Mouse (Mus musculus): ENCODE measurements around the gene Klhdc1. TPM values are rescaled to one million over a fixed set of nuclear protein-coding genes. Genes with fewer than 3 reads are reported as not detected.

Gene Klhdc1
- total RNA-seq (2021): 10 to 100 TPM; 12.4 to 13.7 TPM
- long read RNA-seq, experiment 1, transcript Klhdc1-201 (13 exons, 2,620 nt): major isoform, 8 of 21 reads
- long read RNA-seq, experiment 1, partial matches to known transcripts: 2 of 21 reads
- long read RNA-seq, experiment 1, other reads (novel, unspliced or antisense): 8 of 21 reads
- long read RNA-seq, experiment 2, transcript Klhdc1-201 (13 exons, 2,620 nt): major isoform, 12 of 25 reads
- long read RNA-seq, experiment 2, partial matches to known transcripts: 1 of 25 reads
- long read RNA-seq, experiment 2, other reads (novel, unspliced or antisense): 8 of 25 reads

DNA sequence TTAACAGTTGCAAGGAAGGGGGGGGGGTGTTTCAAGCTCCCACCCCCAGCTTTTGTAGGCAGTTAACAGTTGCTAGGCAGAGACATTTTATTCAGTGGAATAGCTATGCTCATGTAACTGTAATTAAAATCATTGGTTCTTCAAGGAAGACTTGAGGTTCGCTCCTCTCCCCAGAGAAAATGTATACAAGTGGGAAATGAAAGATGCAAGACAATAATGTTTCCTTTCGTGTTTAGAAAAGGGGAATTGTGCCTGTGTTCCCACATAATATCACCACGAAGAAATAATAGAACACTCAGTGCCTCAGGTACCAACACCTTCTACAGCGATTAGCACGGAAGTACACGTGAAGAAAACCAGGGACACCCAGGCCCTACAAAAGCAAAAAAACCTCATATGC, at the start of gene Klhdc1:
TSS of gene Klhdc1 (plus strand) at position 301 of the 400 bp plus-strand sequence.
- DNase-seq (ENCODE audit: low spot score in 2 of 2): no peak

GRCm38 (mm10) chr12:69191396-69191795, 49.6 kb upstream of the Klhdc1 start:
- DNase-seq (ENCODE audit: low spot score in 2 of 2): no peak

GRCm38 (mm10) chr12:69192637-69193036, 48.3 kb upstream of the Klhdc1 start:
- no peak for DNase-seq (ENCODE audit: low spot score in 2 of 2)

GRCm38 (mm10) chr12:69196444-69197377, 44.3 kb upstream of the Klhdc1 start, which contains the start of gene Gm49383:
Gene Gm49383 (minus strand): TSS chr12:69197104.
- peak; percentile 64 to 66 for DNase-seq (ENCODE audit: low spot score in 2 of 2)

DNA sequence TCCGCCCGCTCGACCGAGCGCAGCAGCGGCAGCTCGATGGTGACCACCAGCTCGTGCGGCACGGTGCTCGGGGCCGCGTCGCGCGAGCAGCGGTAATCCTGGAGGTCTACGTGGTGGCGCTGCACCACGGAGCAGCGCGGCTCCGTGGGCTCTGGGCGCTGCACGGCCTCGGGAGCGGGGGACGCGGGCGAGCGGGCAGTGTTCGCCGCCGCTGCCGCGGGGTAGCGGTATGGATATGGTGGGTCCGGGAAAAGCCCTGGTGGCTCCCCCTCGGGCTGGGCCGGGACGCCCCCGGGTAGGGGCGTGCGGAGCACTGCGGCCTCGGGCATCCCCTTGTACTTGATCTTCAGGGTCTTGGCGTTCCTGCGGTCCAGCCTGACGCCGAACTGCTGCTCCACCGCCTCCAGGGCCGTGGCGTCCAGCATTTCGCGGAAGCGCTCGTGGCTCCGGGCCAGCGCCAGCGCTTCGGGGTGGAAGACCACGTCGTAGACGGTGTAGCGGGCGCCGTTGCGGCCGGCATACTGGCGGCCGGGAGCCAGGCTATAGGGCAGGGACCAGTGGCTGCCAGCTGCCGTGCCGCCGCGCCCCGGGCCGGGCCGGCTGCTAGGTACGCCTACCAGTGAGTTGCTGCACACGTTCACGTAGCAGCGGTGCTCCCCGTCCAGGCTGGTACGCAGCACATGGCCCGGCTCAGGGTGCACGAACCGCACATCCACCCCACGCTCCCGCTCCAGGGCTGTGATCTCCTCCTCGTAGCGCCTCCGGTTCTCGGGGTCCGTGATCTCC, 43.4 kb upstream of the Klhdc1 start:
- peak; percentile 40 to 43 for DNase-seq (ENCODE audit: low spot score in 2 of 2)

GRCm38 (mm10) chr12:69198164-69198535, 42.8 kb upstream of the Klhdc1 start, which contains the start of gene Dnaaf2:
Gene Dnaaf2 (minus strand): TSS chr12:69198429.
- peak; percentile 61 to 69 for DNase-seq (ENCODE audit: low spot score in 2 of 2)

GRCm38 (mm10) chr12:69198985-69199384, 42.0 kb upstream of the Klhdc1 start:
- no peak for DNase-seq (ENCODE audit: low spot score in 2 of 2)

DNA sequence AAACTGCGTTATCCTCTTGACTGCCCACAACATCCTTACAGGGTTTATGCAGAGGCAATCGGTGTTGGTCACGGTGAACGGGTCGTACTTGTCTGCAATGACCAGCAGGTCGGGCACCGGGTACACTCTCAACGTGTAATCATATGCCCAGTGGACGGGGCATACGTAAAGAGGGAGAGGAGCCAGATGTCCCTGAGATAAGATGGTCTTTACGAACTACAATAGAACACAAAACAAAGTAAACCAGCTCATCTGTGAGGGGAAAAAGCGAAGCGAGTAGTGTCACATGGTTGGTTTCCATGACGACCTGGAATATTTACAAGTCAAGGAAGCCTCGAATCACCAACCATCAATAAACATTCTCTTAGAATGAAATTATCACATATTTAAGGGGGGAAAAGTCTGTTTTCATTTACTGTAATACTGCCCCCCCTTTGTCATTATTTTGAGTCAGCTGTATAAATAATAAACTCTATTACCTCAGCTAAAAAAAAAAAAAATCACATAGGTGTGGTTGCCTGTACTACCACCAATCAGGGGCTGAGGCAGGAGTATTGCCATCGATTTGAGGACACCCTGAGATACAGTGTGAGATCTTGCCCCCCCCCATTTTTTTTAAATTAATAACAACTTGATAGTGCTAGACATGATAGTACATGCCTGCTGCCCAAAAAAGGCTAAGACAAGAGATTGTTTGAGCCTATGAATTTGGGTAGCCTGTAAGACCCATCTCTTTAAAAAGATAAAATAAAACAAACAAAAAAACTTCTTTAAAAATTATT, 36.7 kb upstream of the Klhdc1 start, which contains the start of gene Gm49384:
TSS of gene Gm49384 (minus strand) at position 216 of the 782 bp plus-strand sequence.
- DNase-seq (ENCODE audit: low spot score in 2 of 2): peak in 1 of 2 experiments; percentile 40

DNA sequence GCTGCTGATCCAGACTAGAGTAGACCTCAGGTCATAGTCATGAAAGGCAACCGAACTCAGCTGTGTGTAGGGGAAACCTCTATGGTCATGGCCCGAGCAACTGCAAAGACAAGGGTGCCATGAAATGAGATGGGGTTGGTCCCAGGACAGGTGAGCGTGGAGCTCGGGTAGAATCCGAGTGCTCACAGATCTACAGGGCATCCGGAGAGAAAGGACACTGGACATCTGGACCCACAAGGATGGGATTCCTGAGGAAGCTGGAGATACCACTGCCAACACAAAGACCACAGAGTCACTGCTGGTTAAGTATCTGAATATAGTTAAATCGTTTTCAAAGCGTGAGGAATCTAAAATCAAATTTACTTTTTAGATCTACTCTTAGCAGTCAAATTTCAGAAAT, 33.6 kb upstream of the Klhdc1 start:
- no peak for DNase-seq (ENCODE audit: low spot score in 2 of 2)

DNA sequence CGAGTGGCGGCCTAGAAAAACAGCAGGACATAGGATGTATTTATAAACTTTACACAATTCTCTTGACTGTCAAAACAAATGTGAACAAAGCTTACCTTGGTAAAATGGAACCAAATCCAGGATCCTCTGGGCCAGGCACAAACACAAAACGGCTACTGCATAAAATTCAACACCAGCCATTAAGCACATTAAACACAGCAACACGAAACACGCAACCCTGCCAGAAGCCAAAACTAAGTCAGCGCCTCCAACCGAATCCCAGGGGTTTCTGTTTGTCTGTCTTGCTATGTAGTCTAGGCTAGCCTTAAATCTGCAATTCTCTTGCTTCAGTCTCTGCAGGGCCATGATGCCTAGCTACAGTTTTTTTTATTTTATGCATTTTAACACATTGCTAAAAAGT, 33.0 kb upstream of the Klhdc1 start:
- DNase-seq (ENCODE audit: low spot score in 2 of 2): no peak

DNA sequence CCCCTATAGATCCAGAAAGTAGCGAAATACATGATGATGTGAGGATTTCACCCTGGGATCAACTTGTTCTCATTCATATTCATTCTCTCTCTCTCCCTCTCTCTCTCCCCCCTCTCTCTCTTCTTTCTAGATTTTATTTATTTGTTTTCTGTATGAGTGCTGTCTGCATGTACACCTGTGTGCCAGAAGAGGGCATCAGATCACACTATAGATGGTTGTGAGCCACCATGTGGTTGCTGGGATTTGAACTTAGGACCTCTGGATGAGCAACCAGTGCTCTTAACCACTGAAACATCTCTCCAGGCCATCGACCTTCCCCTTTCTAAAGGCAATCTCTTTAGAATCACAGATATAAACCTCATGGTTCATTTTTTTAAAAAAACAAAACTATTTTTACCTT, 32.5 kb upstream of the Klhdc1 start:
- DNase-seq (ENCODE audit: low spot score in 2 of 2): no peak

GRCm38 (mm10) chr12:69210056-69210979, 30.7 kb upstream of the Klhdc1 start:
- no peak for DNase-seq (ENCODE audit: low spot score in 2 of 2)

GRCm38 (mm10) chr12:69211057-69211456, 29.9 kb upstream of the Klhdc1 start:
- peak in 1 of 2 experiments; percentile 26 for DNase-seq (ENCODE audit: low spot score in 2 of 2)

DNA sequence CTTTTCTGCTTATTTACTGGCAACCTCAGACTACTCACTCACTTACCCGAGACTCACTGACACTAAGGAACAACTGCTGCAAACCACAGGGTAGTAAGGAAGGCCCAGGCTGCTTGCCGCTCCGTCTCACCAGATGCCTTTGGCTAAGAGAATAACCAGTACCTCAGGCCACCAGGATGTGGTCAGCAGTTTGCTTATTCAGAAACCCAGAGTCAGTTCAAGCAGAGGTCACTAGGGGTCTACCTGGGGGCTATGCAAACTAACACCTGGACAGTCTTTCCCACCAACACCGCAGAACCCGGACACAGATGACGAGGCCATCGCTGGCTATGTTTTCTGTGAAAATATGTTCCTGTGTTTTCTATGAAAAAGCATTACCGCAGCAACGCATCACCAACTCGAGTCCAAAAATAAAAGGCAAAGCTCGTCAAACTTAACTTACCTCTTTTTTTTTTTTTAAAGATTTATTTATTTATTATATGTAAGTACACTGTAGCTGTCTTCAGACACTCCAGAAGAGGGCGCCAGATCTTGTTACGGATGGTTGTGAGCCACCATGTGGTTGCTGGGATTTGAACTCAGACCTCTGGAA, 27.7 kb upstream of the Klhdc1 start:
- no peak for DNase-seq (ENCODE audit: low spot score in 2 of 2)

DNA sequence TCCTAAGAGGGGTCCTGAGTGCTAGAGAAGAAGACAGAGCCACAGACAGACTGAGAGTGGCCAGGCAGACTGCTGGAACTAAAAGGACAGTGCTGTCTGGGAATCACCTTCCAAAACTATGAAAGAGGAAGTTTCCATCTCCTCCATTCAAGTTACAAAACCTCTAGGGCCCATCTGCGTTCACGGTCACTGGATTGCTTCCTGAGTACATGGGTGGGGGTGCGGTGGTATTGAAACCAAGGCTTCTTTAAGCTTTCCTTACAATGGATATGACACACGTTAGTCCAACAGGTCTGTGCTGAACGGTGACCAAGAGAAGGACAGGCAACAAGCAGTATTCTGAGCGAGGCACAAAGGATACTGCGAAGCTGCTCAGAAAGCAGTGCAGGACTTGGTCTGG, 26.6 kb upstream of the Klhdc1 start:
- DNase-seq (ENCODE audit: low spot score in 2 of 2): no peak

GRCm38 (mm10) chr12:69215000-69215785, 25.8 kb upstream of the Klhdc1 start:
- DNase-seq (ENCODE audit: low spot score in 2 of 2): peak; percentile 64 to 77

DNA sequence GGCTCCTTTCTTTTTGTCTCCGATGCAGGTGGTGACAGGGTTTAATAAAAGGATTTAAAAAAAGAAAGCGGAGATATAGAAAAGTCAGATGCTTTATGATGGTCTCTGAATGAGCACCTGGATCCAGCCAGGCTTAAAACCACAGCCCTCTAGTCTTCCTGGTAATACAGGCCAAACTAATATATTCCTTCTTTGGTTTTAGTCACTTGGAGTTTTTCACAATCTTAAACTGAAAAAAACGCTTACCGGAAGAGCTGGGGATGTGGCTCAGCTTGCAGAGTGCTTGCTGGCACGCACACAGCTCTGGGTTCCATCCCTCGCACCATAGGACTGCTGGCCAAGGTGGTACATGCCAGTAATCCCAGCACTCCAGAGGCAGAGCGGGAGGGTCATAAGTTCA, 24.4 kb upstream of the Klhdc1 start:
- DNase-seq (ENCODE audit: low spot score in 2 of 2): no peak
